Mouse (Mus musculus) stomach, postnatal 0 days (tissue): ENCODE data around the gene Fto. TPM values are rescaled to one million over a fixed set of nuclear protein-coding genes. Genes with fewer than 3 reads are reported as not detected.
A peak's percentile ranks its signal among the peaks of the same experiment; 100 is the strongest.

Experiments
- ATAC-seq: fragments of 200-750 bp; cut with Nextera tagmentation; 2 replicates; pipeline ENCODE4 v1.8.0; 2017; ENCODE audit not compliant: low FRiP score, low TSS enrichment
- DNase-seq: peaks from one replicate; pipeline ENCODE4 v3.0.0-alpha.2; 2016; ENCODE audit warnings: low spot score
- H3K27ac ChIP-seq: fragments of 300-500 bp; sonication (generic); replicated peaks from 2 replicates; pipeline ENCODE4 v1.5.1; 2014; ENCODE audit warnings: mild to moderate bottlenecking, control low read depth
- H3K27me3 ChIP-seq: fragments of 300-500 bp; sonication (generic); 2 replicates; pipeline ENCODE4 v1.6.1; 2014; ENCODE audit warnings: low read length; ENCODE audit not compliant: control insufficient read depth, insufficient read depth
- H3K36me3 ChIP-seq: fragments of 300-500 bp; sonication (generic); 2 replicates; pipeline ENCODE4 v1.6.1; 2014; ENCODE audit warnings: low read length, mixed read lengths; ENCODE audit not compliant: control insufficient read depth, insufficient read depth
- H3K4me1 ChIP-seq: fragments of 300-500 bp; sonication (generic); replicated peaks from 2 replicates; pipeline ENCODE4 v1.6.1; 2014; ENCODE audit warnings: antibody characterized with exemption; ENCODE audit not compliant: control insufficient read depth, insufficient read depth
- H3K4me2 ChIP-seq: fragments of 300-500 bp; sonication (generic); replicated peaks from 2 replicates; pipeline ENCODE4 v1.6.1; 2014; ENCODE audit warnings: low read depth, mild to moderate bottlenecking, control low read depth, moderate library complexity
- H3K4me3 ChIP-seq: fragments of 300-500 bp; sonication (generic); 2 replicates; pipeline ENCODE4 v1.5.1; 2014; ENCODE audit warnings: low read depth, low read length, control low read depth
- H3K9ac ChIP-seq: fragments of 300-500 bp; sonication (generic); 2 replicates; pipeline ENCODE4 v1.6.1; 2014; ENCODE audit warnings: mild to moderate bottlenecking, low read length, control low read depth, mixed read lengths
- H3K9me3 ChIP-seq: fragments of 300-500 bp; sonication (generic); 2 replicates; pipeline ENCODE4 v1.6.1; 2016; ENCODE audit warnings: low read length; ENCODE audit not compliant: control insufficient read depth
- CTCF ChIP-seq: IDR thresholded peaks from 2 replicates; pipeline ENCODE4 v1.5.1; 2016; ENCODE audit warnings: antibody characterized with exemption, low read depth, mild to moderate bottlenecking, moderate library complexity
- EP300 ChIP-seq: optimal IDR thresholded peaks from 2 replicates; pipeline ENCODE3; 2016; ENCODE audit warnings: antibody characterized with exemption
- WGBS: fragments of 180-500 bp; shearing (Covaris S2); extraction: QIAGEN DNeasy Blood & Tissue Kit; methylation state at CpG from one replicate; pipeline ENCODE4 v1.1.7; 2014; 5-methylcytosine and 5-hydroxymethylcytosine counted together
- polyA plus RNA-seq: library from polyadenylated mRNA; unstranded; fragments of >200 nt; fragmentation: Nextera tagmentation; extraction: Ambion mirVana; gene quantifications from 2 replicates; pipeline ENCODE4 v1.2.1, GENCODE M21; 2015

Gene Fto
- polyA plus RNA-seq, 1 experiment from 2014 or later: 25.7 TPM

DNA sequence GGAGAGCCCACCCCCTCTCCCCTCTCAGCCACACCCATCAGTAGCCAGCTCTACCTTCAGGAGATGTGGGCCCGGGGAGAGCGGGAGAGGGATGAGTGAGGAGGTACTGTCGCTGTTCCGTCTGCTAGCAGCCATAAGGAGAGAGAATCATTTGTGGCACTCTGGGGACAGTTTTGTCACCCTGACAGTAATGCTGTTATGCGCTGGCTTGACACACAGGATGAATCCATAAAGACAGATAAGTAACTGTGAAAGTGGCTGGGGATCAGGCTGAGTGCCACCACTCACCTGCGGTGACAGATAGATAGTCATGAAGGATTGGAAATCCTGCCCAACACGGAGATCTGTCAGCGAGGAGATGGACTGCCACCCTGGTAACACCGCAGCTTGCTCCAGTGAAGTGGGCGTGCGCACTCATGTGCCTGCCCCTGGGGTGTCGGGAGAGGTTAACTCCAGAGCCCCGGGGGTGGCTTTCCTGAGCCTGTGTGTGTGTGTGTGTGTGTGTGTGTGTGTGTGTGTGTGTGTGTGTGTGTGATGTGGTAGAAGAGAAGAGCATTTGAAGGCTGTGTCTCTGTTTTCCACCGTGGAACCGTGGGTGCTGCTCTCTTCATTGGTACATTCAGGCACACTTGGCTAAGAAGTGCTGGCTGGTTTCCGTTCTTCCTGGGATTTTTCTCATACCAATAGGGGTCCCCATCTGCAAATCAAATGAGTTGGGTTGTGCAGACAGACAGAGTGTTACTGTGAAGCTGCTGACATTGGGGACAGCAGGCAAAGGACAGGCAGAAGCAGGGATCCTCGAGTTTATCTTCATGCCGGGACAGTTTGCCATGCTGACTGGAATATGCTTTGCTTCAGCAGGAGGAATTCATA, 312.6 kb downstream of the Fto start:
- Histone ChIP-seq H3K4me1 (no peaks in the 10 kb centered on the region), H3K27ac (no peak overlapping the region), H3K4me3 (no peak overlapping the region), H3K4me2 (no peak overlapping the region), H3K9ac (no peak overlapping the region), H3K36me3 (no peaks in the 10 kb centered on the region), H3K27me3 (no peaks in the 10 kb centered on the region), H3K9me3 (no peaks in the 10 kb centered on the region)
- no peak for DNase-seq
- 53% methylated on average over 18 of the region's 18 CpGs for WGBS
- no peak for TF ChIP-seq EP300
- TF ChIP-seq CTCF: 0 out of 2 replicates have a peak, but pooled peaks have one; percentile 9
- ATAC-seq: no peak

DNA sequence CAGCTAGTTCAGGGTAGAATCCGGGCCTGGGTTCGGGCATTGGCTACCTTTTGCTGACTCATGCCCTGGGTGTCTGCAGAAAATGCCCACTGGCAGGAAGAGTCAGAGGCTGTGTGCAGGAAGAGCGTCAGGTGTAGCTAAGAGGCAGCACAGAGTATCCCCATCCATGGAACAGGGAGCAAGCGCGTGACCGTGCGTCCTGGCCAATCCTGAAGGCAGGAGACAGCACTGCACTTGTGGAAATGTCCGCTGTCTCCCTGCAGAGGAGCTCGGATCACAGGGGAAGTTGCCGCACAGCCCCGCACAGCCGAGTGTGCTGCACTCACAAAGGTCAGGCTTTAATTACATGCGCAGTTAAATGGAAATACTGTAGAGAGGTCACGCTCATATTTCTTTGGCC, 316.3 kb downstream of the Fto start:
- H3K4me3 ChIP-seq: no peak overlapping the region
- H3K9ac ChIP-seq: no peak overlapping the region
- ATAC-seq (no peak), DNase-seq (no peak)
- 51% methylated on average over 14 of the region's 14 CpGs for WGBS
- H3K36me3 ChIP-seq: no peaks in the 10 kb centered on the region
- H3K27me3 ChIP-seq: no peaks in the 10 kb centered on the region
- TF ChIP-seq CTCF (no peak), EP300 (no peak)
- no peak overlapping the region for H3K4me2 ChIP-seq
- no peak overlapping the region for H3K27ac ChIP-seq
- H3K9me3 ChIP-seq: no peaks in the 10 kb centered on the region
- no peaks in the 10 kb centered on the region for H3K4me1 ChIP-seq

DNA sequence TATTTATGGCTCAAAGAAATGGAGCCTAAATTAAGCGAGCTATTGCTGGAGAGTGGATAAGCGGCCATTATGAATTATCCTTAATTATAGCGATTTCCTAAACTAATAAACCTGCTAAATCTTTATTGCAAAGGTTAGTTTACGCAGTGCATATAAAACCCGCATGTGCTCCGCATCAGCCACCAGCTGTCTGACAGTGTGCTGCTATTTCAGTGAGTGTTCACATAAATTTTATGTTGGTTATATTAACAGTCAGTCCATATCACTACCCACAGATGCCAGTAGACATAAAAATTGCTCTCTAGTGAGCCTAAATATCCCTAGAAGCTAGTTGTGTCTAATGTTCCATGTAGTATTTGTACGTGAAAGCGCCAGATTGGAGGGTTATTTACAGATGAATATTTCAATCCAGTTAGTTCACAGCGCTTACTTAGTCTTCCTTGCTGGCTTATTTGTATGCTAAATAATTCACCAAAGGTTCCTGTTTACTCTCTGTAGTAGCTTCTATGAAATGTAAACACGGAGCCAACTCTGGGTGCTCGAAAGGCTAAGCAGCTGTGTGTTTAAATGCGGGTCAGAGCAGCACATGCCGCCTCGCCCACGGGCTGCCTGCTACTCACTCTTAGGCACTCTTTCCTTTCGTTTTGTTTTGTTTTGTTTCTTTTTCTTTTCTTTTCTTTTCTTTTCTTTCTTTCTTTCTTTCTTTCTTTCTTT, 317.2 kb downstream of the Fto start:
- H3K4me3 ChIP-seq: no peak overlapping the region
- peak; percentile 23 for DNase-seq

DNA sequence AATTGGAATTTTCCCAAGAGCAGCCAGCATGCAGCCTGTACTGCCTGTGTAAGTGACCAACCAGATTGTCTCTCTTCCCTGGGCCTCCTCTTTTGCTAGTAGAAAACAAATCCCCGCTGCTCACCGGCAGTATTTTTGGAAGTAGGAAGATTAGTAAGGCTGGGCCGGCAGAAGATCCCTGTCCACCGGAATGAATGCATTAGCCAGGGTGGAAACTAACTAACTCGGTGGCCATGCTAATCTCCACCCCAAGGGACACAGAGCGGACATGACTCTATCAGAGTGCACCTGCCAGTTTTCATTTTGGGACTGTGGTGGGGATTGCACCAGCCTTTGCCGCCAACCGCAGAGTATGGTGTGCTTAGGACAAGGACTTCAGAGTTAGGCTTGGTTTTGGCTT, 319.1 kb downstream of the Fto start:
- Histone ChIP-seq H3K9me3 (no peaks in the 10 kb centered on the region), H3K9ac (no peak overlapping the region), H3K36me3 (no peaks in the 10 kb centered on the region), H3K4me3 (no peak overlapping the region), H3K27ac (no peak overlapping the region), H3K4me2 (no peak overlapping the region), H3K27me3 (no peaks in the 10 kb centered on the region), H3K4me1 (no peaks in the 10 kb centered on the region)
- TF ChIP-seq EP300: no peak
- no peak for TF ChIP-seq CTCF
- WGBS: 81% methylated on average over 8 of the region's 8 CpGs
- DNase-seq (no peak), ATAC-seq (no peak)

More for the DNA sequence above, 317.2 kb downstream of the Fto start:
- TF ChIP-seq CTCF: no peak
- TF ChIP-seq EP300: no peak
- no peak overlapping the region for H3K27ac ChIP-seq
- H3K27me3 ChIP-seq: no peaks in the 10 kb centered on the region
- no peak for ATAC-seq
- no peaks in the 10 kb centered on the region for H3K9me3 ChIP-seq
- H3K36me3 ChIP-seq: no peaks in the 10 kb centered on the region
- H3K9ac ChIP-seq: no peak overlapping the region
- H3K4me1 ChIP-seq: no peaks in the 10 kb centered on the region
- peak overlapping the region; percentile 18 for H3K4me2 ChIP-seq
- WGBS: 45% methylated on average over 16 of the region's 16 CpGs

DNA sequence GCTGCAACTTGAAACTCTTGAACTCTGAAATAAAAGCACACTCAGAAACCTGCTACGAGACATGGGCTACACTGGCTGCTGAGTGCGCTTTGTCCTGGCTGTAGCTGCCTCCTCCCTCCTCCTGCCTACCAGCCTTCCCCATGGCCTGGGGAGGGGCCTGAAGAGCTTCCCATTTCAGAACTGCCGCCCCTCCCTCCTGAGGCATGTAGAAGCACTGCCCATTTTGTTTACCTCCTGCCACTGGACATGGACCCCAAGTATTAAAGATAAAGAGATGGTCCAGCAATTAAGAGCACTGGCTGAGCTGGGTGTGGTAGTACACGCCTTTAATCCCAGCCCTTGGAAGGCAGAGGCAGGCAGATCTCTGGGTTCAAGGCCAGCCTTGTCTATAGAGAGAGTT, 322.1 kb downstream of the Fto start:
- Histone ChIP-seq H3K27ac (no peak overlapping the region), H3K9me3 (no peaks in the 10 kb centered on the region), H3K9ac (no peak overlapping the region), H3K36me3 (no peaks in the 10 kb centered on the region), H3K4me1 (no peaks in the 10 kb centered on the region), H3K4me3 (no peak overlapping the region), H3K4me2 (no peak overlapping the region), H3K27me3 (no peaks in the 10 kb centered on the region)
- no peak for ATAC-seq
- 92% methylated on average over 4 of the region's 4 CpGs for WGBS
- no peak for TF ChIP-seq CTCF
- no peak for TF ChIP-seq EP300
- DNase-seq: no peak

DNA sequence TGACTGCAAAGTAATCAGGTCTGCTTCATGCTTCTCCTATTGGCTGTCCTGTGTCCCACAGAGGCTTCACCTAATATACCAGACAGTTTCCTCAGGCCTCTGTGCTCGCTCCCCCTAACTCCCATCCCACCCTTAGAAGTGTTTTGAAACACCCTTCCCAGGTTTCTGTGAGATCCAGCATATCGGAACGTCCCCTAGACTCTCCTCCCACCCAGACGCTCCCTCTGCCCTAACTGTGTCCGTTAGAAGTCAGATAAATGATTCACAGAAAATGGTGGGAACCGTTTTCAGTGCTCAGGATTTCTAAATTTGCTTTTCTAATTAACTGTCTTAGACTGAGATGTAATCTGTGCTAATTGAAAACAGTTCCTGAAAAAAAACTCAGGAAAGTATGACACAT, 323.6 kb downstream of the Fto start:
- Histone ChIP-seq H3K36me3 (no peaks in the 10 kb centered on the region), H3K4me2 (no peak overlapping the region), H3K9me3 (no peaks in the 10 kb centered on the region), H3K4me3 (no peak overlapping the region), H3K27me3 (no peaks in the 10 kb centered on the region), H3K27ac (no peak overlapping the region), H3K4me1 (no peaks in the 10 kb centered on the region), H3K9ac (no peak overlapping the region)
- TF ChIP-seq EP300 (no peak), CTCF (no peak)
- ATAC-seq (no peak), DNase-seq (no peak)
- WGBS: 83% methylated on average over 6 of the region's 6 CpGs
